Mouse (Mus musculus) MN1 (cell line): ENCODE measurements at regions not wholly inside any gene's neighbourhood (a gene's known extent, or its start where the extent isn't known, plus 50 kb on each side); places are given as distances from the start of the nearest gene placed in this dataset.

Experiments used
- DNase-seq: peaks from one replicate; pipeline ENCODE4 v3.0.0-alpha.2; 2016; ENCODE audit warnings: low spot score

GRCm38 (mm10) chr11:89145281-89145945, 71.8 kb downstream of the Gm525 start:
- no peak for DNase-seq

- DNase-seq, result no peak
These were observed 69.0 kb downstream of the Gm525 start for GRCm38 (mm10) chr11:89142527-89143154.
